Mouse (Mus musculus) E14TG2a.4 (cell line): ENCODE data around the gene Kpna6.

Experiments used
- CTCF ChIP-seq: conservative IDR thresholded peaks from 2 replicates; pipeline ENCODE4 v1.5.1; 2014; ENCODE audit warnings: low read length
- NANOG ChIP-seq: IDR thresholded peaks from 2 replicates; pipeline ENCODE4 v1.6.1; 2014; ENCODE audit warnings: borderline replicate concordance, low read length, mixed read lengths
- POU5F1 ChIP-seq: IDR thresholded peaks from 2 replicates; pipeline ENCODE4 v1.6.1; 2014; ENCODE audit warnings: low read length, borderline replicate concordance

GRCm38 (mm10) chr4:129616631-129617030, 55.9 kb downstream of the Kpna6 start:
- TF ChIP-seq CTCF (no peak), NANOG (no peak), POU5F1 (no peak)
